Comparison of ENCODE assay signal across 21 mouse cellular contexts in genomic region chr7:25271651-25272444, GRCm38 (mm10). TPM values are rescaled to one million over a fixed set of nuclear protein-coding genes. Genes with fewer than 3 reads are reported as not detected.
A peak's percentile ranks its signal among the peaks of the same experiment; 100 is the strongest.
DNase-seq lines count a peak whose midpoint lies in the region; ATAC-seq and TF ChIP-seq lines count a peak whose summit lies in the region.
"Had no signal": no experiment of that assay in that cellular context is flagged by ENCODE, and none has a peak within 500 bp of the region (broad histone marks: within the 10 kb centered on the region; RNA-seq: fewer than 3 reads in every experiment).

No protein-coding gene starts in this region.

- no peaks in the 10 kb centered on the region for H3K27me3 ChIP-seq in midbrain, embryonic 11.5 days (ENCODE audit: control insufficient read depth, insufficient read depth, low read length)
- no peaks in the 10 kb centered on the region for H3K27me3 ChIP-seq in midbrain, embryonic 15.5 days (replicated peaks)
- no peaks in the 10 kb centered on the region for H3K27me3 ChIP-seq in G1E (ENCODE audit: insufficient read depth, low read length)
- no peaks in the 10 kb centered on the region for H3K27me3 ChIP-seq in limb, embryonic 11.5 days (ENCODE audit: control insufficient read depth, insufficient read depth, low read length)
- H3K27me3 ChIP-seq: midbrain, embryonic 12.5 days; neural tube, embryonic 15.5 days had no signal

- H3K4me3 ChIP-seq in gastrocnemius, adult 2 months: no peak overlapping the region
- no peak overlapping the region for H3K4me3 ChIP-seq in midbrain, embryonic 11.5 days (ENCODE audit: low read depth, low read length)
- no peak overlapping the region for H3K4me3 ChIP-seq in midbrain, embryonic 15.5 days
- H3K4me3 ChIP-seq in G1E (ENCODE audit: low read depth, low read length): peak overlapping the region; percentile 65
- no peak overlapping the region for H3K4me3 ChIP-seq in limb, embryonic 11.5 days (ENCODE audit: low read depth, low read length)
- H3K4me3 ChIP-seq: midbrain, embryonic 12.5 days; neural tube, embryonic 15.5 days had no signal

- no peak overlapping the region for H3K27ac ChIP-seq in gastrocnemius, adult 2 months
- H3K27ac ChIP-seq in midbrain, embryonic 11.5 days (ENCODE audit: low read depth, low read length): no peak overlapping the region
- H3K27ac ChIP-seq in midbrain, embryonic 15.5 days: no peak overlapping the region
- H3K27ac ChIP-seq in limb, embryonic 11.5 days (replicated peaks; ENCODE audit: low read depth, low read length): no peak overlapping the region; the same call in 1 of the 2 replicates
- H3K27ac ChIP-seq: midbrain, embryonic 12.5 days; neural tube, embryonic 15.5 days had no signal

- H3K4me2 ChIP-seq in midbrain, embryonic 11.5 days: no peak overlapping the region
- no peak overlapping the region for H3K4me2 ChIP-seq in midbrain, embryonic 15.5 days
- no peak overlapping the region for H3K4me2 ChIP-seq in limb, embryonic 11.5 days (ENCODE audit: low read depth, severe bottlenecking)
- H3K4me2 ChIP-seq: lung, embryonic 14.5 days; midbrain, embryonic 12.5 days; neural tube, embryonic 15.5 days had no signal

- no peaks in the 10 kb centered on the region for H3K9me3 ChIP-seq in midbrain, embryonic 11.5 days (ENCODE audit: control insufficient read depth, low read length)
- no peaks in the 10 kb centered on the region for H3K9me3 ChIP-seq in midbrain, embryonic 15.5 days
- H3K9me3 ChIP-seq in G1E (replicated peaks): no peaks in the 10 kb centered on the region
- no peaks in the 10 kb centered on the region for H3K9me3 ChIP-seq in limb, embryonic 11.5 days (ENCODE audit: control insufficient read depth, low read length)
- H3K9me3 ChIP-seq: midbrain, embryonic 12.5 days; neural tube, embryonic 15.5 days had no signal

- DNase-seq in gastrocnemius, adult 2 months: peak; percentile 17
- no peak for DNase-seq in gastrocnemius, postnatal 4 days (ENCODE audit: low spot score in 2 of 2)
- peak; percentile 60 for DNase-seq in midbrain, embryonic 11.5 days (ENCODE audit: low spot score, missing footprints)
- no peak for DNase-seq in G1E (ENCODE audit: low spot score)
- no peak for DNase-seq in limb, embryonic 11.5 days (ENCODE audit: low spot score)
- DNase-seq in frontal cortex, postnatal 14 days (ENCODE audit: low spot score in 2 of 2): no peak
- DNase-seq: adrenal gland, postnatal 36 days; embryo, embryonic 11 days; kidney, postnatal 25 days; left cerebral cortex, postnatal 4 days; lung, embryonic 14.5 days; right cerebral cortex, adult 18-20 months had no signal

- ATAC-seq in midbrain, embryonic 11.5 days (ENCODE audit: low FRiP score): no peak
- ATAC-seq in midbrain, embryonic 15.5 days (replicated peaks): no peak
- ATAC-seq in G1E (ENCODE audit: extremely low read depth, insufficient number of reproducible peaks, low FRiP score, poor library complexity, severe bottlenecking): no peak
- no peak for ATAC-seq in limb, embryonic 11.5 days (ENCODE audit: insufficient number of reproducible peaks, low FRiP score, low TSS enrichment, low read depth)
- ATAC-seq in erythroblast, adult 5-6 weeks (replicated peaks; ENCODE audit: low FRiP score, poor library complexity, severe bottlenecking): no peak
- ATAC-seq: inflammation-experienced regulatory T-cells, adult 6 months had no signal

- TF ChIP-seq CTCF in gastrocnemius, adult 2 months (IDR thresholded peaks at IDR 0.05): no peak
- no peak for TF ChIP-seq CTCF in G1E (IDR thresholded peaks at IDR 0.05; ENCODE audit: low read depth, low read length)

- H3K36me3 ChIP-seq in midbrain, embryonic 11.5 days (ENCODE audit: control insufficient read depth, insufficient read depth, low read length): peaks cover 4% of the 10 kb centered on the region; the same call in 1 of the 2 replicates
- 0 out of 2 replicates have a peak, but pooled peaks cover 3% of the 10 kb centered on the region for H3K36me3 ChIP-seq in midbrain, embryonic 15.5 days (replicated peaks)
- peaks cover 69% of the 10 kb centered on the region for H3K36me3 ChIP-seq in G1E (replicated peaks)
- peaks cover 14% of the 10 kb centered on the region for H3K36me3 ChIP-seq in limb, embryonic 11.5 days (ENCODE audit: control insufficient read depth, insufficient read depth, low read length)

- peaks cover 13% of the 10 kb centered on the region for H3K4me1 ChIP-seq in midbrain, embryonic 11.5 days (ENCODE audit: control insufficient read depth, insufficient read depth, low read length)
- H3K4me1 ChIP-seq in midbrain, embryonic 15.5 days: peaks cover 53% of the 10 kb centered on the region
- peaks cover 88% of the 10 kb centered on the region for H3K4me1 ChIP-seq in G1E (ENCODE audit: insufficient read depth, low read depth, low read length)
- H3K4me1 ChIP-seq in limb, embryonic 11.5 days (ENCODE audit: control insufficient read depth, insufficient read depth, low read length): peaks cover 18% of the 10 kb centered on the region

- 87% methylated on average over 30 of the region's 30 CpGs for WGBS in midbrain, embryonic 11.5 days
- WGBS in midbrain, embryonic 15.5 days: 89% methylated on average over 30 of the region's 30 CpGs
- WGBS in limb, embryonic 11.5 days: 85% methylated on average over 30 of the region's 30 CpGs

- H3K9ac ChIP-seq in midbrain, embryonic 11.5 days (ENCODE audit: low read length): no peak overlapping the region
- no peak overlapping the region for H3K9ac ChIP-seq in midbrain, embryonic 15.5 days
- 0 out of 2 replicates have a peak overlapping the region, but pooled peaks have one; percentile 9 for H3K9ac ChIP-seq in limb, embryonic 11.5 days (ENCODE audit: low read length)
- H3K9ac ChIP-seq: lung, embryonic 14.5 days; midbrain, embryonic 12.5 days; neural tube, embryonic 15.5 days had no signal

- intact Hi-C loops in gastrocnemius, adult 2 months (cut with DNase I): no loop called here

RNA-seq across cellular contexts. Expression of gene Cic, which starts 4.3 kb away (rescaled TPM):
- 10 to 100 TPM; 37.0 to 40.4 TPM for total RNA-seq in gastrocnemius, adult 2 months (2021)
- 100 to 1,000 TPM; 107 to 113 TPM for total RNA-seq in gastrocnemius, postnatal 4 days (2021)
- polyA plus RNA-seq in midbrain, embryonic 11.5 days (2014; fragmentation: Nextera tagmentation; extraction: Ambion mirVana): 25.5 and 29.7 TPM in 2 replicates
- polyA plus RNA-seq in midbrain, embryonic 15.5 days (2015; fragmentation: Nextera tagmentation; extraction: Ambion mirVana): 42.1 and 45.9 TPM in 2 replicates
- 154 and 160 TPM in 2 replicates for total RNA-seq in G1E (2014; fragmentation: Nextera tagmentation)
- total RNA-seq in G1E (2017): 32.2 and 36.6 TPM in 2 replicates
- 381 and 382 TPM in 2 replicates for polyA plus RNA-seq in G1E (2012)
- polyA plus RNA-seq in limb, embryonic 11.5 days (2014; fragmentation: Nextera tagmentation; extraction: Ambion mirVana): 32.5 and 34.2 TPM in 2 replicates
- 60.2 and 77.4 TPM in 2 replicates for total RNA-seq in erythroblast, adult 5-6 weeks (2015; ENCODE audit: low replicate concordance)
- 15.3 and 26.6 TPM in 2 replicates for total RNA-seq in erythroblast, adult 5-6 weeks (2017; ENCODE audit: low replicate concordance)

RNA-seq across cellular contexts. Expression of gene Erf, which starts 21.3 kb away (rescaled TPM):
- total RNA-seq in gastrocnemius, adult 2 months (2021): 1 to 10 TPM; 5.4 to 7.4 TPM
- 10 to 100 TPM; 32.7 to 34.6 TPM for total RNA-seq in gastrocnemius, postnatal 4 days (2021)
- polyA plus RNA-seq in midbrain, embryonic 11.5 days (2014; fragmentation: Nextera tagmentation; extraction: Ambion mirVana): 11.7 and 13.9 TPM in 2 replicates
- 3.3 and 5.3 TPM in 2 replicates for polyA plus RNA-seq in midbrain, embryonic 15.5 days (2015; fragmentation: Nextera tagmentation; extraction: Ambion mirVana)
- total RNA-seq in G1E (2014; fragmentation: Nextera tagmentation) (31.5 and 43.4 TPM in 2 replicates), G1E (2017) (6.9 TPM in 2 replicates)
- polyA plus RNA-seq in G1E (2012): 97.7 and 117 TPM in 2 replicates
- 25.6 and 28.6 TPM in 2 replicates for polyA plus RNA-seq in limb, embryonic 11.5 days (2014; fragmentation: Nextera tagmentation; extraction: Ambion mirVana)
- total RNA-seq in erythroblast, adult 5-6 weeks (2015; ENCODE audit: low replicate concordance): 3.3 and 3.6 TPM in 2 replicates
- 2.4 and 2.6 TPM in 2 replicates for total RNA-seq in erythroblast, adult 5-6 weeks (2017; ENCODE audit: low replicate concordance)

RNA-seq across cellular contexts. Expression of gene Pafah1b3, which starts 25.9 kb away (rescaled TPM):
- under 1 TPM; 0.38 to 0.86 TPM for total RNA-seq in gastrocnemius, adult 2 months (2021)
- 10 to 100 TPM; 27.1 to 33.1 TPM for total RNA-seq in gastrocnemius, postnatal 4 days (2021)
- 306 and 332 TPM in 2 replicates for polyA plus RNA-seq in midbrain, embryonic 11.5 days (2014; fragmentation: Nextera tagmentation; extraction: Ambion mirVana)
- polyA plus RNA-seq in midbrain, embryonic 15.5 days (2015; fragmentation: Nextera tagmentation; extraction: Ambion mirVana): 671 and 679 TPM in 2 replicates
- total RNA-seq in G1E (2014; fragmentation: Nextera tagmentation): 39.0 and 41.3 TPM in 2 replicates
- total RNA-seq in G1E (2017): 76.9 and 94.6 TPM in 2 replicates
- polyA plus RNA-seq in G1E (2012): 69.0 and 79.2 TPM in 2 replicates
- polyA plus RNA-seq in limb, embryonic 11.5 days (2014; fragmentation: Nextera tagmentation; extraction: Ambion mirVana): 249 and 261 TPM in 2 replicates
- 1.9 and 2.9 TPM in 2 replicates for total RNA-seq in erythroblast, adult 5-6 weeks (2015; ENCODE audit: low replicate concordance)
- total RNA-seq in erythroblast, adult 5-6 weeks (2017; ENCODE audit: low replicate concordance): 0.98 TPM in 1 of 2 replicates, not detected in the other

RNA-seq across cellular contexts. Expression of gene Prr19, which starts 29.4 kb away (rescaled TPM):
- not detected for total RNA-seq in gastrocnemius, adult 2 months (2021)
- not detected for total RNA-seq in gastrocnemius, postnatal 4 days (2021)
- polyA plus RNA-seq in midbrain, embryonic 11.5 days (2014; fragmentation: Nextera tagmentation; extraction: Ambion mirVana): 1.1 and 1.2 TPM in 2 replicates
- polyA plus RNA-seq in midbrain, embryonic 15.5 days (2015; fragmentation: Nextera tagmentation; extraction: Ambion mirVana): 3.7 and 4.5 TPM in 2 replicates
- total RNA-seq in G1E (2014; fragmentation: Nextera tagmentation) (not detected in 2 replicates), G1E (2017) (not detected in 2 replicates)
- polyA plus RNA-seq in G1E (2012): 0.07 TPM in 1 of 2 replicates, not detected in the other
- polyA plus RNA-seq in limb, embryonic 11.5 days (2014; fragmentation: Nextera tagmentation; extraction: Ambion mirVana): 1.1 and 1.4 TPM in 2 replicates
- total RNA-seq in erythroblast, adult 5-6 weeks (2015; ENCODE audit: low replicate concordance): not detected in 2 replicates
- not detected in 2 replicates for total RNA-seq in erythroblast, adult 5-6 weeks (2017; ENCODE audit: low replicate concordance)
- total RNA-seq: adrenal gland, postnatal 36 days; gastrocnemius, adult 18-20 months; heart, postnatal 36 days; layer of hippocampus, postnatal 14 days had no signal
- polyA plus RNA-seq: C2C12; inflammation-experienced regulatory T-cells, adult 6 months had no signal

RNA-seq across cellular contexts. Expression of gene Tmem145, which starts 34.1 kb away (rescaled TPM):
- total RNA-seq in gastrocnemius, adult 2 months (2021): not detected
- under 1 TPM; 0.23 to 0.29 TPM for total RNA-seq in gastrocnemius, postnatal 4 days (2021)
- 7.2 and 7.7 TPM in 2 replicates for polyA plus RNA-seq in midbrain, embryonic 11.5 days (2014; fragmentation: Nextera tagmentation; extraction: Ambion mirVana)
- 94.8 and 102 TPM in 2 replicates for polyA plus RNA-seq in midbrain, embryonic 15.5 days (2015; fragmentation: Nextera tagmentation; extraction: Ambion mirVana)
- total RNA-seq in G1E (2014; fragmentation: Nextera tagmentation) (not detected in 2 replicates), G1E (2017) (not detected in 2 replicates)
- not detected in 2 replicates for polyA plus RNA-seq in G1E (2012)
- polyA plus RNA-seq in limb, embryonic 11.5 days (2014; fragmentation: Nextera tagmentation; extraction: Ambion mirVana): 0.33 and 0.58 TPM in 2 replicates
- not detected in 2 replicates for total RNA-seq in erythroblast, adult 5-6 weeks (2015; ENCODE audit: low replicate concordance)
- not detected in 2 replicates for total RNA-seq in erythroblast, adult 5-6 weeks (2017; ENCODE audit: low replicate concordance)
- total RNA-seq: gastrocnemius, adult 18-20 months; heart, postnatal 36 days had no signal
- polyA plus RNA-seq: inflammation-experienced regulatory T-cells, adult 6 months had no signal

Comparison
In these comparisons a context has a peak if more than half of its experiments do, and no peak if none do; other contexts are left out.
1. DNase-seq: peak in gastrocnemius, adult 2 months (single experiment) and midbrain, embryonic 11.5 days (single experiment); none in gastrocnemius, postnatal 4 days (0 of 2), G1E (single experiment), limb, embryonic 11.5 days (single experiment) and frontal cortex, postnatal 14 days (0 of 2).
2. RNA of gene Pafah1b3, which starts 25.9 kb away (total RNA-seq): 39.0 to 94.6 TPM in G1E and 27.1 to 33.1 TPM in gastrocnemius, postnatal 4 days; 0.98 to 2.9 TPM in erythroblast, adult 5-6 weeks and 0.38 to 0.86 TPM in gastrocnemius, adult 2 months; every median in the first group is over 4 times any median in the second.